Mouse (Mus musculus): ENCODE data around the gene Stradb. TPM values are rescaled to one million over a fixed set of nuclear protein-coding genes. Genes with fewer than 3 reads are reported as not detected.

The Stradb gene
- polyA plus RNA-seq (2012; rRNA removed; ENCODE audit: low replicate concordance) = 6.5 and 7.5 TPM in 2 replicates

DNA sequence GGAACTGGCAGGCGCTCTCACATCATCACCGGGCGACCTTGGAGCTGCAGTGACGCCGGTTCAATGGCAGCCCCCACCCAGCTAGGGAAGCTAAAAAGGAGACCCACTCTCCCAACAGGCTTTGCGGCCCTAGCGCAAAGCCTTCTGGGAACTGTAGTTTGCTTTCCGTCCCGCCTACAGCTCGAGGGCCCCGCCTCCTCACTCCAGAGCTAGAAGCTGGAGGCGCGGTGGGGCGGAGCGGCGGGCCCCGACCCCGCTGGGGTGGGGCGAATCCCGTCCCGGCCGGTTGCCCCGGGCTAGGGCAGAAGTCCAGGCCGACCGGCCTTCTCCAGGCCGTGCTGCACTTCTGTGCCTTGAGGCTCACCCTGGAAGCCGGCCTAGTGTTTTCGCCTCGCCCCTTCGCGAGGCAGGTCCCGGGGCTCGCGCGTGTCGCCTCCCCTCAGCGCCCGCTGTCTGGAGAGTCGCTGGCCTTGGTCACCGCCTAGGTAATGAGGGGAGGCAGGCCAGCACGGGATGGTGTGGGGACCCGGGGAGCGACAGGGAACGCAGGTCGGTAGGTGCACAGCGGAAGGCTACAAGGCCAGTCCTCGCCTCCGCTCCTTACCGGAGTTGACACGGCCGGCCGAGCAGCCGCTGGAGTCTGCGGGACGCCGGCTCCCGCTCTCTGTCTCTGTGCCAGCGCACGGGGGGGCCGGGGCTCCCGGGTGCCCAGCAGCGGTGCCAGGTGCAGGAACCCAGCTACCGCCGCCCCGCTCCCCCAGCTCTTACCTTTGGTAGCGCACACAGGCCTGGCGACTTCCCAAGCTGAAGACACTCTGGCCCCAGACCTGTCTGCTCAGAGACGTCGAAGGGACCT, at the start of gene Stradb, which contains the start of gene Trak2:
Stradb (plus strand) TSS at position 157 of the 856 bp plus-strand sequence.
Trak2 (minus strand) TSS at position 65 of the 856 bp plus-strand sequence.

Other genes with a start within 250 kb of the Stradb start
- 2.2 and 2.7 TPM in 2 replicates for gene Casp8, start 178.1 kb upstream of the Stradb start, polyA plus RNA-seq (2012; rRNA removed; ENCODE audit: low replicate concordance)
- 8.5 and 15.5 TPM in 2 replicates for gene Trak2, start 92 bp upstream of the Stradb start, polyA plus RNA-seq (2012; rRNA removed; ENCODE audit: low replicate concordance)
- gene C2cd6, start 121.4 kb downstream of the Stradb start, polyA plus RNA-seq (2012; rRNA removed; ENCODE audit: low replicate concordance) = not detected in 2 replicates
- 0.34 and 0.56 TPM in 2 replicates for gene Tmem237, start 146.9 kb downstream of the Stradb start, polyA plus RNA-seq (2012; rRNA removed; ENCODE audit: low replicate concordance)
- gene Mpp4, start 189.9 kb downstream of the Stradb start, polyA plus RNA-seq (2012; rRNA removed; ENCODE audit: low replicate concordance) = 2.6 and 4.0 TPM in 2 replicates